In the genomic region with DNA sequence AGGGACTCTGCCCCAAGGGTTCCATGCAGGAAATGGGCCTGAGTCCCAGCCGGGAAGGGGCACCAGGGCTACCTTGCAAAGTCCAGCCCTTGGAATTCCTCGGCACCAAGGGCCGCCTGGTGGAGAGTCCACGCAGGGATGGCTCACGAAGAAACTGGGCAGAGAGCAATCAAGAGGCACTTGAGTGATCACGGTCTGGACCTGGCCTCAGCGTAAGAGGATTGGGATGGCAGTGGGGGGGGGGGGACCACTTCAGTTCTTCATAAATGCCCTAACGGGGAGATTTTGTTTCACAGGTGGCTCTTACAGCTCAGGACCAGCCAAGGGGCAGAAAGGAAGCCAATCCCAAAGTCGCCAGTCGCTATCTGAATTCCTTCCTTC, we compare ENCODE assay signal across 9 mouse cellular contexts. TPM values are rescaled to one million over a fixed set of nuclear protein-coding genes. Genes with fewer than 3 reads are reported as not detected.
DNase-seq lines count a peak whose midpoint lies in the region; ATAC-seq and TF ChIP-seq lines count a peak whose summit lies in the region.
"Had no signal": no experiment of that assay in that cellular context is flagged by ENCODE, and none has a peak within 500 bp of the region (broad histone marks: within the 10 kb centered on the region; RNA-seq: fewer than 3 reads in every experiment).

No protein-coding gene starts in this region.

- DNase-seq in liver, adult 2 months (ENCODE audit: extremely low read depth, low read depth, low spot score), result no peak
- DNase-seq in liver, result no peak
- no peak for DNase-seq in hindbrain, embryonic 14.5 days (ENCODE audit: low spot score)
- no peak for DNase-seq in limb, embryonic 14.5 days (ENCODE audit: low spot score)
- no peak for DNase-seq in T-cell, adult 2 months (ENCODE audit: low spot score)
- DNase-seq in B cell, adult 2 months, result no peak

- no peaks in the 10 kb centered on the region for H3K36me3 ChIP-seq in liver, adult 2 months (ENCODE audit: control insufficient read depth, insufficient read depth, low read length)
- no peaks in the 10 kb centered on the region; the same call in 1 of the 2 replicates for H3K36me3 ChIP-seq in hindbrain, embryonic 14.5 days (replicated peaks; ENCODE audit: control insufficient read depth, insufficient read depth)
- H3K36me3 ChIP-seq in limb, embryonic 14.5 days (ENCODE audit: control insufficient read depth, insufficient read depth, low read length), result 0 out of 2 replicates have a peak, but pooled peaks cover 4% of the 10 kb centered on the region
- H3K36me3 ChIP-seq: G1E had no signal

- peak overlapping the region; percentile 41 for H3K4me2 ChIP-seq in hindbrain, embryonic 14.5 days (replicated peaks)
- peak overlapping the region; percentile 28; the same call in 1 of the 2 replicates for H3K4me2 ChIP-seq in limb, embryonic 14.5 days (replicated peaks; ENCODE audit: low read depth, low read length, severe bottlenecking)

- 0 out of 2 replicates have a peak, but pooled peaks cover 1% of the 10 kb centered on the region for H3K4me1 ChIP-seq in liver, adult 2 months (ENCODE audit: control insufficient read depth, insufficient read depth, low read length)
- peaks cover 48% of the 10 kb centered on the region for H3K4me1 ChIP-seq in hindbrain, embryonic 14.5 days (replicated peaks; ENCODE audit: control insufficient read depth, insufficient read depth, low read length)
- H3K4me1 ChIP-seq in limb, embryonic 14.5 days (ENCODE audit: control insufficient read depth, insufficient read depth, low read length), result peaks cover 29% of the 10 kb centered on the region
- H3K4me1 ChIP-seq in olfactory bulb, adult 2 months (ENCODE audit: control insufficient read depth, insufficient read depth, low read length), result peaks cover 38% of the 10 kb centered on the region

- H3K79me2 ChIP-seq in liver, adult 2 months (ENCODE audit: control insufficient read depth, insufficient read depth, low read length), result no peaks in the 10 kb centered on the region

- H3K4me3 ChIP-seq in liver, adult 2 months (ENCODE audit: insufficient read depth, low read depth, low read length), result no peak overlapping the region
- no peak overlapping the region for H3K4me3 ChIP-seq in hindbrain, embryonic 14.5 days (replicated peaks; ENCODE audit: low read length)
- H3K4me3 ChIP-seq in limb, embryonic 14.5 days (replicated peaks; ENCODE audit: low read length), result peak overlapping the region; percentile 11; the same call in 1 of the 2 replicates
- no peak overlapping the region for H3K4me3 ChIP-seq in olfactory bulb, adult 2 months (ENCODE audit: insufficient read depth, low read depth, low read length)

- H3K27ac ChIP-seq in liver, adult 2 months (replicated peaks; ENCODE audit: insufficient read depth, low read depth, low read length), result peak overlapping the region; percentile 60
- H3K27ac ChIP-seq in hindbrain, embryonic 14.5 days, result peak overlapping the region; percentile 93
- H3K27ac ChIP-seq in limb, embryonic 14.5 days (replicated peaks; ENCODE audit: low read depth, low read length), result peak overlapping the region; percentile 76
- peak overlapping the region; percentile 2; the same call in 1 of the 2 replicates for H3K27ac ChIP-seq in olfactory bulb, adult 2 months (ENCODE audit: insufficient read depth, low read depth, low read length)

- no peak for TF ChIP-seq POLR2A in liver, adult 2 months (IDR thresholded peaks at IDR 0.05; ENCODE audit: extremely low read depth, insufficient read depth, low read length)
- no peak for TF ChIP-seq POLR2A in limb, embryonic 14.5 days (IDR thresholded peaks at IDR 0.05; ENCODE audit: borderline replicate concordance, extremely low read depth, insufficient read depth, insufficient read length)
- TF ChIP-seq POLR2A in olfactory bulb, adult 2 months (IDR thresholded peaks at IDR 0.05; ENCODE audit: insufficient read depth, low read depth, low read length), result no peak

- no peak for TF ChIP-seq CTCF in liver, adult 2 months (IDR thresholded peaks at IDR 0.05; ENCODE audit: low read depth, low read length)
- no peak for TF ChIP-seq CTCF in olfactory bulb, adult 2 months (IDR thresholded peaks at IDR 0.05; ENCODE audit: insufficient read depth, low read depth, low read length)

- WGBS in liver, adult 2 months, result 65% methylated on average over 10 of the region's 10 CpGs
- 4% methylated on average over 10 of the region's 10 CpGs for WGBS in hindbrain, embryonic 14.5 days
- WGBS in limb, embryonic 14.5 days, result 13% methylated on average over 10 of the region's 10 CpGs
- WGBS in olfactory bulb, adult 2 months, result 53% methylated on average over 10 of the region's 10 CpGs

- H3K9ac ChIP-seq in liver, adult 2 months (ENCODE audit: low read depth, low read length), result no peak overlapping the region
- H3K9ac ChIP-seq in hindbrain, embryonic 14.5 days, result peak overlapping the region; percentile 47
- H3K9ac ChIP-seq in limb, embryonic 14.5 days (ENCODE audit: low read depth, low read length, severe bottlenecking), result 0 out of 2 replicates have a peak overlapping the region, but pooled peaks have one; percentile 25

- ATAC-seq in hindbrain, embryonic 14.5 days (ENCODE audit: low FRiP score), result no peak
- ATAC-seq in limb, embryonic 14.5 days (ENCODE audit: low FRiP score, low read depth), result no peak
- no peak for ATAC-seq in monocyte, adult 5-6 weeks (replicated peaks; ENCODE audit: insufficient number of reproducible peaks, low FRiP score, low TSS enrichment, poor library complexity, severe bottlenecking)

- H3K27me3 ChIP-seq in liver, adult 2 months (ENCODE audit: control insufficient read depth, insufficient read depth, low read length), result no peaks in the 10 kb centered on the region
- no peaks in the 10 kb centered on the region for H3K27me3 ChIP-seq in hindbrain, embryonic 14.5 days (ENCODE audit: control insufficient read depth, insufficient read depth, low read length)
- H3K27me3 ChIP-seq in limb, embryonic 14.5 days (ENCODE audit: control insufficient read depth, insufficient read depth, low read length), result no peaks in the 10 kb centered on the region

- no peaks in the 10 kb centered on the region for H3K9me3 ChIP-seq in hindbrain, embryonic 14.5 days (ENCODE audit: control insufficient read depth, low read length)
- no peaks in the 10 kb centered on the region for H3K9me3 ChIP-seq in limb, embryonic 14.5 days (ENCODE audit: control insufficient read depth, low read length)
- H3K9me3 ChIP-seq: G1E had no signal

RNA-seq across cellular contexts. Expression of gene Arhgef10l, which starts 41.7 kb away (rescaled TPM):
- 17.7 and 25.5 TPM in 2 replicates for total RNA-seq in liver, adult 2 months (2014; rRNA removed)
- polyA plus RNA-seq in liver, adult 2 months (2012; rRNA removed), result 54.4 and 69.9 TPM in 2 replicates
- 19.6 and 21.9 TPM in 2 replicates for polyA plus RNA-seq in hindbrain, embryonic 14.5 days (2014; fragmentation: Nextera tagmentation; extraction: Ambion mirVana)
- polyA plus RNA-seq in limb, embryonic 14.5 days (2012; rRNA removed), result 19.5 and 25.4 TPM in 2 replicates
- polyA plus RNA-seq in limb, embryonic 14.5 days (2014; fragmentation: Nextera tagmentation; extraction: Ambion mirVana), result 13.7 and 15.2 TPM in 2 replicates
- not detected in 2 replicates for polyA plus RNA-seq in olfactory bulb, adult 2 months (2012; ENCODE audit: insufficient read depth, insufficient read length, low replicate concordance, missing spikeins)
- total RNA-seq in monocyte, adult 5-6 weeks (2017), result 139 to 166 TPM (median 160 TPM) in 3 replicates

Comparison
In these comparisons a context has a peak if more than half of its experiments do, and no peak if none do; other contexts are left out.
1. H3K27ac ChIP-seq: peak in every context shown above with its lines; median percentile 93 in hindbrain, embryonic 14.5 days; 76 in limb, embryonic 14.5 days; 60 in liver, adult 2 months; 2 in olfactory bulb, adult 2 months.
2. RNA of gene Arhgef10l, which starts 41.7 kb away (polyA plus RNA-seq): 54.4 to 69.9 TPM in liver, adult 2 months, 19.6 to 21.9 TPM in hindbrain, embryonic 14.5 days and 13.7 to 25.4 TPM in limb, embryonic 14.5 days; not detected in olfactory bulb, adult 2 months; every median in the first group is over 10 times any median in the second.